Mouse (Mus musculus) stomach, postnatal 0 days (tissue): ENCODE results near the gene Cdc45. TPM values are rescaled to one million over a fixed set of nuclear protein-coding genes. Genes with fewer than 3 reads are reported as not detected.
A peak's percentile ranks its signal among the peaks of the same experiment; 100 is the strongest.

Source experiments
- ATAC-seq: fragments of 200-750 bp; cut with Nextera tagmentation; 2 replicates; pipeline ENCODE4 v1.8.0; 2017; ENCODE audit not compliant: low FRiP score, low TSS enrichment
- DNase-seq: peaks from one replicate; pipeline ENCODE4 v3.0.0-alpha.2; 2016; ENCODE audit warnings: low spot score
- H3K27ac ChIP-seq: fragments of 300-500 bp; sonication (generic); replicated peaks from 2 replicates; pipeline ENCODE4 v1.5.1; 2014; ENCODE audit warnings: mild to moderate bottlenecking, control low read depth
- H3K27me3 ChIP-seq: fragments of 300-500 bp; sonication (generic); 2 replicates; pipeline ENCODE4 v1.6.1; 2014; ENCODE audit warnings: low read length; ENCODE audit not compliant: control insufficient read depth, insufficient read depth
- H3K36me3 ChIP-seq: fragments of 300-500 bp; sonication (generic); 2 replicates; pipeline ENCODE4 v1.6.1; 2014; ENCODE audit warnings: low read length, mixed read lengths; ENCODE audit not compliant: control insufficient read depth, insufficient read depth
- H3K4me1 ChIP-seq: fragments of 300-500 bp; sonication (generic); replicated peaks from 2 replicates; pipeline ENCODE4 v1.6.1; 2014; ENCODE audit warnings: antibody characterized with exemption; ENCODE audit not compliant: control insufficient read depth, insufficient read depth
- H3K4me2 ChIP-seq: fragments of 300-500 bp; sonication (generic); replicated peaks from 2 replicates; pipeline ENCODE4 v1.6.1; 2014; ENCODE audit warnings: low read depth, mild to moderate bottlenecking, control low read depth, moderate library complexity
- H3K4me3 ChIP-seq: fragments of 300-500 bp; sonication (generic); 2 replicates; pipeline ENCODE4 v1.5.1; 2014; ENCODE audit warnings: low read depth, low read length, control low read depth
- H3K9ac ChIP-seq: fragments of 300-500 bp; sonication (generic); 2 replicates; pipeline ENCODE4 v1.6.1; 2014; ENCODE audit warnings: mild to moderate bottlenecking, low read length, control low read depth, mixed read lengths
- H3K9me3 ChIP-seq: fragments of 300-500 bp; sonication (generic); 2 replicates; pipeline ENCODE4 v1.6.1; 2016; ENCODE audit warnings: low read length; ENCODE audit not compliant: control insufficient read depth
- CTCF ChIP-seq: IDR thresholded peaks from 2 replicates; pipeline ENCODE4 v1.5.1; 2016; ENCODE audit warnings: antibody characterized with exemption, low read depth, mild to moderate bottlenecking, moderate library complexity
- EP300 ChIP-seq: optimal IDR thresholded peaks from 2 replicates; pipeline ENCODE3; 2016; ENCODE audit warnings: antibody characterized with exemption
- WGBS: fragments of 180-500 bp; shearing (Covaris S2); extraction: QIAGEN DNeasy Blood & Tissue Kit; methylation state at CpG from one replicate; pipeline ENCODE4 v1.1.7; 2014; 5-methylcytosine and 5-hydroxymethylcytosine counted together
- polyA plus RNA-seq: library from polyadenylated mRNA; unstranded; fragments of >200 nt; fragmentation: Nextera tagmentation; extraction: Ambion mirVana; gene quantifications from 2 replicates; pipeline ENCODE4 v1.2.1, GENCODE M21; 2015

Gene Cdc45
- polyA plus RNA-seq, 1 experiment from 2014 or later, result 10.1 TPM

DNA sequence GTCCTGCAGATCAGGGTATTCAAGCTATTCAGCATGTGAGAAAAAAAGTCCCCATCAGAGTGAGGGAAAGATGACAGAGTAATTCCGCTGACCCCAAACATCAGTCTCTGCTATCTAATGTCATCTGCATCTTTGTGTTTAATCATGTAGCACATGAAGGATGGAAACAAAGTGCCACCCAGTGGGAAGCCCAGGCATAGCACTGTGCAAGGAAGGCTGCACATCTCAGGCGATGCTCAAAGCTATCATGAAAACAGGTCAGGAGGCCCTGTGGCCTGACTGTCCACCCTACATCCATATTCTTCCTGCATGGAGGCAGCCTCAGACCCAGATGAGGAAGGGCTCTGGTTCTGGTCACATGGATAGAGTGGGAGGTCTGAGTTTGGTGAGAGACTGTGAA lies 12.9 kb downstream of the Cdc45 start:
- Histone ChIP-seq H3K4me3 (no peak overlapping the region), H3K4me2 (no peak overlapping the region), H3K27me3 (no peaks in the 10 kb centered on the region), H3K4me1 (no peaks in the 10 kb centered on the region), H3K27ac (no peak overlapping the region), H3K36me3 (no peaks in the 10 kb centered on the region; the same call in 1 of the 2 replicates), H3K9ac (no peak overlapping the region), H3K9me3 (no peaks in the 10 kb centered on the region)
- ATAC-seq (0 out of 2 replicates have a peak, but pooled peaks have one; percentile 47), DNase-seq (peak; percentile 28)
- TF ChIP-seq EP300, result no peak
- peak; percentile 82 for TF ChIP-seq CTCF
- WGBS, result 70% methylated on average over 2 of the region's 2 CpGs

- DNase-seq (no peak), ATAC-seq (no peak)
- 95% methylated on average over 5 of the region's 5 CpGs for WGBS
- Histone ChIP-seq H3K4me1 (no peaks in the 10 kb centered on the region), H3K27ac (no peak overlapping the region), H3K4me3 (no peak overlapping the region), H3K9ac (no peak overlapping the region), H3K36me3 (no peaks in the 10 kb centered on the region; the same call in 1 of the 2 replicates), H3K4me2 (no peak overlapping the region), H3K9me3 (no peaks in the 10 kb centered on the region), H3K27me3 (no peaks in the 10 kb centered on the region)
- TF ChIP-seq CTCF (no peak), EP300 (no peak)
Measured at GRCm38 (mm10) chr16:18798151-18798550, 13.6 kb downstream of the Cdc45 start.

DNA sequence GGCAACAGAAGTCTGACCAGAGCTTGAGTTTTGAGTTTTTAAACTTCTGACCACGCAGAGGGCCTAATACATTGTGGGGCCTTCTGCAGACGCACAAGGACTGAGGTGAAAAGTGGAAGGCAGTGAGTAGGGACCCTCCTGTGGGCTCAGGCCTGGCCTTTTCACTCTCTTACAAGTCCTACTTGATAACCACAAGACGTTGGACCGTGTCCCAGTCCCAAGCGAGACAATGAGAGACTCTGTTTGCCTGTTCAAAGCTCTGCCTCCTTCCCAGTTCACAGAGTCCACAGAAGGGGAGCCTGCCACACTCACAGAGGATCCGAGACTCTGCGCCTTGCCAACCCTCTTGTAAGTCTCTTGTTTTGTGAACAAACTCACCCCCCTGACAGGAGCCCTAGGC lies 15.1 kb downstream of the Cdc45 start:
- no peak for DNase-seq
- Histone ChIP-seq H3K9ac (no peak overlapping the region), H3K36me3 (no peaks in the 10 kb centered on the region; the same call in 1 of the 2 replicates), H3K4me2 (no peak overlapping the region), H3K9me3 (no peaks in the 10 kb centered on the region), H3K4me1 (no peaks in the 10 kb centered on the region), H3K4me3 (no peak overlapping the region), H3K27ac (no peak overlapping the region), H3K27me3 (no peaks in the 10 kb centered on the region)
- ATAC-seq, result no peak
- WGBS, result 85% methylated on average over 7 of the region's 7 CpGs
- TF ChIP-seq CTCF, result no peak
- no peak for TF ChIP-seq EP300

GRCm38 (mm10) chr16:18795223-18795899 lies 16.4 kb downstream of the Cdc45 start:
- Histone ChIP-seq H3K4me1 (no peaks in the 10 kb centered on the region), H3K27ac (no peak overlapping the region), H3K27me3 (no peaks in the 10 kb centered on the region), H3K4me2 (no peak overlapping the region), H3K36me3 (no peaks in the 10 kb centered on the region; the same call in 1 of the 2 replicates), H3K9me3 (no peaks in the 10 kb centered on the region), H3K4me3 (no peak overlapping the region), H3K9ac (no peak overlapping the region)
- DNase-seq (no peak), ATAC-seq (no peak)
- TF ChIP-seq EP300 (no peak), CTCF (no peak)
- 92% methylated on average over 11 of the region's 11 CpGs for WGBS

DNA sequence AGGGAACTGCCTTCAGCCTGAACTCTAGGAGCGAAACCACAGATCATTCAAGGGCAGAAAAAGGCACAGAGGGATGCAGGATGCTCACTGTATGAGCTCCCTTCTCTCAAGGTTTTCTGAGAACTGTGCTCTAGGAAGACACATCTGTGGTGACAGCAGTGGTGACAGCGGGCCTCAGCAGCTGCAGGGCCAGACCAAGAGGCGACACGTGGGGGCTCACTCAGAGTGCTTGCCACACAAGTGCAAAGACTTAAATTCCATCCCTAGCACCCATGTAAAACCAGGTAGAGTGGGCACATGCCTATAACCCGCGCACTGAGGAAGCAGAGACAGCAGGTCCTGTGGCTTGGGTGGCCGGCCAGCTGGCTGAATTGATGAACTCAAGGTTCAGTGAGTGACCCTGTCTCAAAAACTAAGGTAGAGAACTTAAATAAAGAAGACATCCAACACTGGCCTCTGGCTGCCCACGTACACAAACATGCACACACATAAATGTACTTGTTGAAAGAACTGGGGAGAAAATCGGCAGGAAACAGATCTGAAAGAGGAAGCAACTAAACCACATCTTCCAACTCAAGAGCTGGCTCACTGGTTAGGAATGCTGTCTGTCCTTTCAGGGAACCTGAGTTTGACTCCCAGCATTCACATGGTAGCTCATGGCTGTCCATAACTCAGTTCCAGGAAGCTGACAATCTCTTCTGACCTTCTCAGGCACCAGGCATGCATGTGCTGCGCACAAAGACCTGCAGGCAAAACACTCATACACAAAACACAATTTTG lies 23.0 kb downstream of the Cdc45 start:
- Histone ChIP-seq H3K4me2 (no peak overlapping the region), H3K4me3 (no peak overlapping the region), H3K27me3 (no peaks in the 10 kb centered on the region), H3K4me1 (no peaks in the 10 kb centered on the region), H3K9ac (no peak overlapping the region), H3K9me3 (no peaks in the 10 kb centered on the region), H3K36me3 (no peaks in the 10 kb centered on the region), H3K27ac (no peak overlapping the region)
- TF ChIP-seq CTCF (no peak), EP300 (no peak)
- DNase-seq (no peak), ATAC-seq (no peak)
- WGBS, result 84% methylated on average over 10 of the region's 10 CpGs

- DNase-seq (no peak), ATAC-seq (no peak)
- Histone ChIP-seq H3K27ac (no peak overlapping the region), H3K9ac (no peak overlapping the region), H3K27me3 (no peaks in the 10 kb centered on the region), H3K4me3 (no peak overlapping the region), H3K4me2 (no peak overlapping the region), H3K9me3 (no peaks in the 10 kb centered on the region), H3K4me1 (no peaks in the 10 kb centered on the region), H3K36me3 (no peaks in the 10 kb centered on the region)
- TF ChIP-seq CTCF, result no peak
- 95% methylated on average over 10 of the region's 10 CpGs for WGBS
Measured at GRCm38 (mm10) chr16:18786652-18787051, 25.1 kb downstream of the Cdc45 start.
